Mouse (Mus musculus): ENCODE data around the gene Lamp1.

The Lamp1 gene

GRCm38 (mm10) chr8:13158718-13159376 lies at the start of gene Lamp1:
Gene Lamp1 (plus strand): TSS chr8:13159161.
- DNase-seq: peak; percentile 99

DNA sequence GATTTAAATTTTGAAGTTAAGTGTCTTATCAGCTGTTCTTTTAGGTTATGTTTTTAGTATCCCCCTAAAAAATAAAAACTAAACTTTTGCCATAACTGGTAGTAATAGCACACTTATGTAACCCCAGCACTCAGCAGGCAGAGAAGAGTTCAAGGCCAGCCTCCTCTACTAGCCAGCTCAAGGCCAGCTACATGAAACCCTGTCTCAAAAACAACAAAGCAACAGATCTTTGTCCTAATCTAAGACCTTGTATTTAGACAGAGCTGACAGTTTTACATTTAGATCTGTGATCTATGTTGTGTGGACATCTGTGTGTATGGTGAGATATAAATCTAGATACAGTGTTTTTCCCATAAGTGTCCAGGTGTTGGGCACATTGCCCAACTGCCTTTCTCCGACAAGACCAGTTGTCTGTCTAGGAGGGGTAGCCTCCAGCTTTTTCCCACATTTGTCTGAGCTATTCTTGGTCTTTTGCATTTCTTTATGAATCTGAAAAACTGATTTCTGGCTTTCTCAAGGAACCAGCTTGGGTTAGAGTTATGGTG lies 49.5 kb upstream of the Lamp1 start:
- no peak for DNase-seq

GRCm38 (mm10) chr8:13111917-13112316 lies 47.0 kb upstream of the Lamp1 start:
- no peak for DNase-seq

- no peak for DNase-seq
Measured at GRCm38 (mm10) chr8:13113232-13113631, 45.7 kb upstream of the Lamp1 start.

- no peak for DNase-seq
Measured at GRCm38 (mm10) chr8:13117096-13117495, 41.9 kb upstream of the Lamp1 start.

- no peak for DNase-seq
Measured at GRCm38 (mm10) chr8:13118516-13118915, 40.4 kb upstream of the Lamp1 start.

GRCm38 (mm10) chr8:13120882-13121665 lies 37.9 kb upstream of the Lamp1 start:
- no peak for DNase-seq

GRCm38 (mm10) chr8:13122887-13123421 lies 36.0 kb upstream of the Lamp1 start:
- DNase-seq: no peak

DNA sequence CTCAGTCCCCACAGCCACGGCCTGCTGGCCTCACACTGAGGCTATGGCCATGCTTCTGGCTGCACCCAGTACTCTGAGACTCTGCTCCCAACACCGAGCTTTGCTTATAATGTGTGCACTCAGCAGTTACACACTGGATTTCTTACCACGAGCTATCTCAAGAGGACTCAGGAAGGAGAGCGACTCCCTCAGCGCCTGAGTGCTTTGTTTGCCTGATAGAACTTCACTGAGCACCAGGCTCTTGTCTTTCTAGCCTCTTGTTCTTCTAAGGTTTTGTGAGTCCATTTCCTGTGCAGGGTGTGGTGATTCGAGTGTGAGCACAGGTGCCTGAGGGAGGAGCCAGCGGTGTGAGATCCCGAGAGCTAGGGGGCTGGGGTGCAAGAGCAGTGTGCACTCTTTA lies 34.1 kb upstream of the Lamp1 start:
- DNase-seq: no peak

GRCm38 (mm10) chr8:13132220-13132619 lies 26.7 kb upstream of the Lamp1 start:
- DNase-seq: peak; percentile 73

- DNase-seq: no peak
Measured at GRCm38 (mm10) chr8:13139641-13140182, 19.2 kb upstream of the Lamp1 start.

DNA sequence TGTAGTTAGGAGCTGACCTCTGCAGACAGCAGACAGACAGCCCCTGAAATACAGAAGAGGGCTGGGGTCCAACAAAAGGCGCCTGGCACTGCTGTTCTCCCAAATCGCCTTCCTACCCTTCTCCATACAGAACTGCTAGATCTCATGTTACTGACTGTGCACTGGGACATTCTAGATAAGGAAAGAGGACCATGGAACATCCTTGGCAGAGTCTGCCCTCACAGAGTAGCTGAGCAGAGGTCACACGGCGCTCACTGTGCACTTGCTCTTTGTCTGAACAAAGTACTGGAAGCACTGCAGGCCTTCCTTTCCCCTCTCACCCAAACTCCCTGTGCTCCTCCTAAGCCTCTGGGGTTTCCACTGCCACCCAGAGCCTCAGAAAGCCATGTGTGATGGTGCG lies 17.3 kb upstream of the Lamp1 start:
- no peak for DNase-seq

DNA sequence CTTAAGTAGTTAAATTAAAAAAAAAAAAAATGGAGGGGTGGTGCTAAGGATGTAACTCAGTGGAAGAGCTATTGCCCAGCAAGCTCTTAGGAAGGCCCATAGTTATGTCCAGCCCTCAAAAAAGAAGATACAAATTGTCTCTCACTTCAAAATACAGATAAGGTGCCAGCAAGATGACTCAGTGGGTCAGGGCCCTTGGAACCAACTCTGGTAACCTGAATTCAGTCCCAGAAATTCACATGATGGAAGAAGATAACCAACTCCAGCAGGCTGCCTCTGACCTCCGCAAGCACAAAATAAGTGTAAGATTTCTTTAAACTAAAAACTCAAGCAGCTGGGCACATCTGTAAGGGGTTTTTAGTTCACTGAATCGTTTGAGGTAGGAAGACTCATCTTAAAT lies 10.5 kb upstream of the Lamp1 start:
- no peak for DNase-seq

DNA sequence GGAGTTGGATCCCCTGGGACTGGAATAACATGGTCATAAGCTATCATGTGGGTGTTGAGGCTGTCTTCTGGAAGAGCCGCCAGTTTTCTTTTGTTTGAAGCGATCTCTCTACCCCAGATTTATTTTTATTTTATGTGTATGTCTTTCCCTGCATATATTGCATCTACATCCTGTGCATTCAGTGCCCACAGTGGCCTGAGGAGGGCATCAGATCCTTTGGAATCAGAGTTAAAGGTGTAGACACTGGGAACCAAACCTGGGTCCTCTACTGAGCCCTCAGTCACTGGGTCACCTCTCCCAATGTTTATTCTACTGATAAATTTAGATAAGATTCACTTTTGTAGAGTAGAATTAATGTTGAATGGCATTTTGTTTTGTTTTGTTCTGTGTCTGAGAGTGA lies 9.7 kb upstream of the Lamp1 start:
- DNase-seq: no peak

- peak; percentile 21 for DNase-seq
Measured at GRCm38 (mm10) chr8:13149866-13150265, 9.1 kb upstream of the Lamp1 start.

DNA sequence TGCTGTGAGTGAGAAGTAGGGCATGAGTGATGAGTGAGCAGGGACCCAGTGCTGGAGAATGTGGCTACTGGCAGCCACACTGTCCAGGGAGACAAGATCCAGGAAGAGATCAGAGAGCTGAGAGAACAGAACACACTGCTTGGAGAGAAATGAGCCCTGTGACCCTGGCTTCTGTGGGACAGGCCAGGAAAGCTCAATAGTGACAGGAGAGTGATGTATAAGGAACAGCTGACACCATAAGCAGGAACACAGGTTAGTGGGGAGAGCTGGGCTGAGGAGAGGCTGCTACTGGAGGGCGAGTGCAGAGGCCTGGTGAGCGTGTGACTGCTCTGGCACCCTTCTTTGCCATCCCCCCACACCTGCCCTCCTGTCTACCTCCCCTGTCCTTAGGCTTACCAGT lies 8.0 kb upstream of the Lamp1 start:
- no peak for DNase-seq

GRCm38 (mm10) chr8:13154099-13154498 lies 4.9 kb upstream of the Lamp1 start:
- DNase-seq: no peak

GRCm38 (mm10) chr8:13155358-13155757 lies 3.6 kb upstream of the Lamp1 start:
- no peak for DNase-seq

- DNase-seq: no peak
Measured at GRCm38 (mm10) chr8:13156327-13157097, 2.4 kb upstream of the Lamp1 start.

- DNase-seq: no peak
Measured at GRCm38 (mm10) chr8:13159377-13159881, 468 bp downstream of the Lamp1 start.

GRCm38 (mm10) chr8:13160691-13161090 lies 1.7 kb downstream of the Lamp1 start:
- no peak for DNase-seq

GRCm38 (mm10) chr8:13162098-13162497 lies 3.1 kb downstream of the Lamp1 start:
- no peak for DNase-seq

DNA sequence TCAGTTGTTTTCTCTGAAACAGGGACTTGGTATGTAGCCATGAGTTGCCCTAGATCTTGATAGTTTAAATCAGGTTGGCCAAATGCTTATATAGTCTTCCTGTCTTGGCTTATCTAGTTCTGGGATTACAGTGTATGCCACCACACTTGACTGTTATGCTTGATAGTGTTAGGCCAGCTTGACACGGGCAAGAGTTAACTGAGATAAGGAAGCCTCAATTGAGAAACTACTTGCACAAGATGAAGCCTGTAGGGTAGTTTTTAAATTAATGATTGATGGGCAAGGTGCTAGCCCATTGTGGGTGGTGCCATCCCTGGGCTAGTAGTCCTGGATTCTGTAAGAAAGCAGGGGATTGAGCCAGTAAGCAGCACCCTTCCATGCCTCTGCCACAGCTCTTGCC lies 4.6 kb downstream of the Lamp1 start:
- no peak for DNase-seq
